Mouse (Mus musculus) intestine, embryonic 16.5 days (tissue): Measurements from ENCODE around the gene Pdcd2. TPM values are rescaled to one million over a fixed set of nuclear protein-coding genes. Genes with fewer than 3 reads are reported as not detected.

Experiments used
- polyA plus RNA-seq: library from polyadenylated mRNA; unstranded; fragments of >200 nt; fragmentation: Nextera tagmentation; extraction: Ambion mirVana; gene quantifications from 2 replicates; pipeline ENCODE4 v1.2.1, GENCODE M21; 2015

The Pdcd2 gene
- polyA plus RNA-seq, 1 experiment from 2014 or later, result 48.9 TPM

Other genes with a start within 250 kb of the Pdcd2 start
- 24.2 and 25.4 TPM in 2 replicates for gene Dll1, start 150.4 kb downstream of the Pdcd2 start, polyA plus RNA-seq
- gene Fam120b, start 131.1 kb downstream of the Pdcd2 start, polyA plus RNA-seq, result 26.8 and 27.4 TPM in 2 replicates
- gene Psmb1, start 27.6 kb downstream of the Pdcd2 start, polyA plus RNA-seq, result 238 and 252 TPM in 2 replicates
- gene Tbp, start 27.4 kb downstream of the Pdcd2 start, polyA plus RNA-seq, result 32.9 and 33.6 TPM in 2 replicates
- 1.5 and 2.2 TPM in 2 replicates for gene Prdm9, start 37.1 kb upstream of the Pdcd2 start, polyA plus RNA-seq
- 13.4 and 14.3 TPM in 2 replicates for gene Chd1, start 177.7 kb upstream of the Pdcd2 start, polyA plus RNA-seq